Mouse (Mus musculus) MEL (cell line): ENCODE data around the gene Gpr137.

Experiments used
- CTCF ChIP-seq, 3 experiments: IDR thresholded peaks in 2 of 3; conservative IDR thresholded peaks in 1 of 3; 2 replicates each; pipeline ENCODE4 v1.5.1; 2011 to 2012; ENCODE audit warnings: low read length in 3 of 3, low read depth in 2 of 3, mild to moderate bottlenecking in 2 of 3, improper control_type of control experiment in 1 of 3, inconsistent platforms in 1 of 3, mixed read lengths in 1 of 3, moderate library complexity in 1 of 3; ENCODE audit not compliant: control insufficient read depth in 1 of 3, insufficient read depth in 1 of 3, poor library complexity in 1 of 3, severe bottlenecking in 1 of 3
- MYB ChIP-seq: IDR thresholded peaks from 2 replicates; pipeline ENCODE4 v1.6.1; 2011; ENCODE audit warnings: mild to moderate bottlenecking, low read depth, low read length, improper control_type of control experiment

DNA sequence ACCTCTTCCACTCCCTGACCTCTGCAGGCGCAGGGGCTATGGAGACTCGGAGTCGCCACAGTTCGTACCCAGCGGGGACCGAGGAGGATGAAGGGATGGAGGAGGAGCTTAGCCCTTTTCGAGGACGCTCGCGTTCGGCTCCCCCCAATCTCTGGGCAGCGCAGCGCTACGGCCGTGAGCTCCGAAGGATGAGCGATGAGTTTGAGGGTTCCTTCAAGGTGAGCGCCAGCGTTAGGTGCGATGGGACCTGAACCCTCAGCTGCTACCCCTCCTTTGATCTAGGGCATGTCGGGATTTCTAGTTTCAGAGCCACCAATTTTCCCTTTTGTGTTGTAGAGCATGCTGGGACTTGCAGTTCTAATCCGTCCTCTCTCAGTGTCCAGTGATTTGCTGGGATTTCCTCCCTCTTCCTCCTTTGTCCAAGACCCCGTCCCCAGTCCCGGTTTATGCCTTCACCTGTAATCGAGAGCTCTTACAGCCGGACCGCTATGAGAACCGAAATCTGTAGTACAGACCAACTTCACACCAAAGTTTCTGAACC is 8.4 kb upstream of the Gpr137 start:
- TF ChIP-seq MYB (no peak), CTCF (IDR thresholded peaks at IDR 0.05 in 2 of 3, conservative IDR thresholded peaks at IDR 0.05 in 1 of 3; ENCODE audit: control insufficient read depth in 1 of 3, insufficient read depth in 1 of 3, low read depth in 2 of 3, low read length in 3 of 3, poor library complexity in 1 of 3, severe bottlenecking in 1 of 3) (no peak)
